Mouse (Mus musculus) bone marrow macrophage, adult 2 months (primary cell): ENCODE data around the gene Safb. TPM values are rescaled to one million over a fixed set of nuclear protein-coding genes. Genes with fewer than 3 reads are reported as not detected.

Source experiments
- H3K27ac ChIP-seq: 2 replicates; pipeline ENCODE4 v1.5.1; 2012; ENCODE audit warnings: low read depth, low read length; ENCODE audit not compliant: insufficient read depth
- H3K4me1 ChIP-seq: 2 replicates; pipeline ENCODE4 v1.6.1; 2012; ENCODE audit warnings: low read length; ENCODE audit not compliant: control insufficient read depth, insufficient read depth
- H3K4me3 ChIP-seq: 2 replicates; pipeline ENCODE4 v1.5.1; 2012; ENCODE audit warnings: mild to moderate bottlenecking, low read length, moderate library complexity; ENCODE audit not compliant: insufficient read depth
- CTCF ChIP-seq: IDR thresholded peaks from 2 replicates; pipeline ENCODE4 v1.5.1; 2012; ENCODE audit warnings: low read depth, mild to moderate bottlenecking, low read length, moderate library complexity
- POLR2A ChIP-seq: IDR thresholded peaks from 2 replicates; pipeline ENCODE4 v1.6.1; 2012; ENCODE audit warnings: mild to moderate bottlenecking, low read depth, low read length, borderline replicate concordance
- polyA plus RNA-seq: library from polyadenylated mRNA; stranded (reverse); fragments of >200 nt; gene quantifications from 2 replicates; pipeline ENCODE4 v1.2.4, GENCODE M21; 2012; ENCODE audit not compliant: missing spikeins, insufficient read depth, insufficient read length

The Safb gene
- polyA plus RNA-seq, 1 experiment, result 75.6 TPM

- Histone ChIP-seq H3K4me1 (peaks cover 27% of the 10 kb centered on the region), H3K27ac (peak overlapping the region; percentile 96), H3K4me3 (peak overlapping the region; percentile 85)
- TF ChIP-seq CTCF (no peak), POLR2A (no peak)
These were observed 671 bp downstream of the Safb start for GRCm38 (mm10) chr17:56585171-56585821.

- peaks cover 11% of the 10 kb centered on the region for H3K4me1 ChIP-seq
- H3K27ac ChIP-seq, result no peak overlapping the region
- no peak for TF ChIP-seq CTCF
- no peak for TF ChIP-seq POLR2A
- H3K4me3 ChIP-seq, result no peak overlapping the region
These were observed 3.1 kb downstream of the Safb start for GRCm38 (mm10) chr17:56587773-56588172.

- no peak overlapping the region for H3K27ac ChIP-seq
- peaks cover 11% of the 10 kb centered on the region for H3K4me1 ChIP-seq
- no peak overlapping the region for H3K4me3 ChIP-seq
- TF ChIP-seq POLR2A (no peak), CTCF (no peak)
These were observed 4.3 kb downstream of the Safb start for GRCm38 (mm10) chr17:56588921-56589320.

GRCm38 (mm10) chr17:56592553-56592952 is 7.9 kb downstream of the Safb start:
- Histone ChIP-seq H3K4me1 (no peaks in the 10 kb centered on the region), H3K4me3 (no peak overlapping the region), H3K27ac (no peak overlapping the region)
- TF ChIP-seq POLR2A, result no peak
- TF ChIP-seq CTCF, result no peak

GRCm38 (mm10) chr17:56593527-56594271 is 9.1 kb downstream of the Safb start:
- Histone ChIP-seq H3K4me1 (no peaks in the 10 kb centered on the region), H3K4me3 (no peak overlapping the region), H3K27ac (no peak overlapping the region)
- TF ChIP-seq CTCF (no peak), POLR2A (no peak)

DNA sequence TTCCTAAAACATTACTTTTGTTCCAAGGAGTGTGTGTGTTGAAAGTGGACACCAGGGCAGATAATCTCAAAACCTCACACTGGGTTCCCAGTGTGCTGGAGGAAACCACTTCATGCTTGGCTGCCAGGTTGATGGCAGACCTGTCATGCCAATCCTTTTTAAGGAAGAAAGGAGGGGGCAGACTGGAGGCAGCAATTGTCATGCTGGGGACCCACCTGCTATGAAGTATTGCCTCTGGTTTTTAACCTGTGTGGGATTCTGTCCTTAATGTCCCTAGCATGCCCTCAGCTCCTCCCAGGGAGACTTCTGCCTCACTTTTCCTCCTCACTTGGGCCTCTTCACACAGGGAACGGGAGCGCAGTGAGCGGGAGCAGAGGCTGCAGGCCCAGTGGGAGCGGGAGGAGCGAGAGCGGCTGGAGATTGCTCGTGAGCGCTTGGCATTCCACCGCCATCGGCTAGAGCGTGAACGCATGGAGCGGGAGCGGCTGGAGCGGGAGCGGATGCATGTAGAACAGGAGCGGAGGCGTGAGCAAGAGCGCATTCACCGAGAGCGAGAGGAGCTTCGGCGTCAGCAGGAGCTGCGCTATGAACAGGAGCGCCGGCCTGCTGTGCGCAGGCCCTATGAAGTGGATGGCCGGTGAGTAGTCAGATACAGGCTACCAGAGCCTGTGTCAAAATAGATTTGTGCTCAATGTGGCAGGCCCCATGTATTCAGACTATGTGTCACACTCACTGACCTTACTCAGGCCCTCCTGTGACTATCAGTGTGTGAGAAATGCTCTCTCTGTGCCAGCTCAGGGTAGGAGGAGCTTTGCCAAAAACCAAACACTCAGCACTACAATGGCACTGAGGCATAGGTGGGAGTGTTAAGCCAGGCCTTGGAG is 18.8 kb downstream of the Safb start:
- no peaks in the 10 kb centered on the region; the same call in 1 of the 2 replicates for H3K4me1 ChIP-seq
- H3K4me3 ChIP-seq, result no peak overlapping the region
- TF ChIP-seq POLR2A (no peak), CTCF (no peak)
- no peak overlapping the region for H3K27ac ChIP-seq

DNA sequence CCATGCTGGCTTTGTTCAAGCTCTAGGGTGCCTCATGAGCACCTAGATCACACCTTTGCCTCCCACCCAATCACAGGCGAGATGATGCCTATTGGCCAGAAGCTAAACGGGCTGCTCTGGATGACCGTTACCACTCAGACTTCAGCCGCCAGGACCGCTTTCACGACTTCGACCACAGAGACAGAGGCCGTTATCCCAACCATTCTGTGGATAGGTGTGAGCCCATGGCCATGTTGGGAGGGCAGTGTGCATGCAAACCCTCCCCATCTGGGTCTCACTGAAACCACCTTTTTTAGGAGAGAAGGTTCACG is 19.4 kb downstream of the Safb start:
- Histone ChIP-seq H3K4me3 (no peak overlapping the region), H3K4me1 (no peaks in the 10 kb centered on the region; the same call in 1 of the 2 replicates), H3K27ac (no peak overlapping the region)
- no peak for TF ChIP-seq POLR2A
- TF ChIP-seq CTCF, result no peak

DNA sequence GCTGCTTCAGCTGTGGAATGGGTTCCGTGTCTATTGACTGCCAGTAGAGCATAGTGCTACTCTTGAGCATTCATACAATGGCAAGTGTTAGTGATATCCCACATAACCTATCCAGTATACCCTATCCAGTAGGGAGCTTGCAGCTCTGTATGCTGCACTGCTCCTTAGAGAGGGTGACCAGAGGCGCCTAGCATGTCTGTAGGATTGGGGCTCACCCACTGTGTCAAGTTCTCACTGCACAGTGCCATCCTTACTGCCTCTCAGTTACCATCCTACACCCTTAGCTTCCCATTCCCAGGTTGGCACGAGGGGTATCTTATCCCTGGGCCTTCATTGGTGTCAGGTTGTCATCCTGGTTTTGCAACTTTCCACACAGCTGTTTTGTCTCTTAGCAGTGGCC is 19.8 kb downstream of the Safb start:
- TF ChIP-seq POLR2A, result no peak
- no peak for TF ChIP-seq CTCF
- Histone ChIP-seq H3K4me1 (no peaks in the 10 kb centered on the region; the same call in 1 of the 2 replicates), H3K4me3 (no peak overlapping the region), H3K27ac (no peak overlapping the region)

DNA sequence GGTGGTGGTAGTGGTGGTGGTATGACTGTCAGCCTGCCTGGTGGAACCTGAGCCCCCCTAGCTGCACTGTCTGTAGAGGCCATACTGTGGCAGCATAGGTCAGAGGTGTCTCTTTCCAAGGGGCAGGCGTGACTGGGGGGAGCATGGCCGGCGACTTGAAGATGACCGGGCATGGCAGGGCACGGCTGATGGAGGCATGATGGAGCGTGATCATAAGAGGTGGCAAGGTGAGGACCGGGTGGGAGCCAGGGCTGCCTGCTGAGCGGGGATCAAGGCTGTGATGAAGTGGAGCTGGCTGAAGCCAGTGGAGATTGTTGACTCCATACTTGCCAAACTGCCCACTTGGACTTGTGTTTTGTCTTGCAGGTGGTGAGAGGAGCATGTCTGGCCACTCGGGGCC is 20.8 kb downstream of the Safb start:
- Histone ChIP-seq H3K4me3 (no peak overlapping the region), H3K27ac (no peak overlapping the region), H3K4me1 (peaks cover 2% of the 10 kb centered on the region)
- TF ChIP-seq POLR2A (no peak), CTCF (no peak)
